Mouse (Mus musculus) erythroid progenitor cell, adult 5-6 weeks (primary cell): ENCODE results near the gene Ncstn. TPM values are rescaled to one million over a fixed set of nuclear protein-coding genes. Genes with fewer than 3 reads are reported as not detected.

Experiments
- ATAC-seq: replicated peaks from 2 replicates; pipeline ENCODE4 v1.8.0; 2016; ENCODE audit warnings: moderate number of reproducible peaks, mild to moderate bottlenecking, moderate TSS enrichment, inconsistent platforms; ENCODE audit not compliant: poor library complexity, low FRiP score, severe bottlenecking
- total RNA-seq, 2 experiments: library from RNA; stranded (forward) in 1 of 2; stranded (reverse) in 1 of 2; fragments of 150-400 nt in 1 of 2; fragments of 186-747, 209-891 nt in 1 of 2; gene quantifications; 2 replicates each; pipeline versions ENCODE4 v1.2.3 to v1.2.4; 2015 to 2017; ENCODE audit warnings: low replicate concordance in 2 of 2

Gene Ncstn
- total RNA-seq, 2 experiments from 2014 or later: 14.7 to 52.0 TPM

DNA sequence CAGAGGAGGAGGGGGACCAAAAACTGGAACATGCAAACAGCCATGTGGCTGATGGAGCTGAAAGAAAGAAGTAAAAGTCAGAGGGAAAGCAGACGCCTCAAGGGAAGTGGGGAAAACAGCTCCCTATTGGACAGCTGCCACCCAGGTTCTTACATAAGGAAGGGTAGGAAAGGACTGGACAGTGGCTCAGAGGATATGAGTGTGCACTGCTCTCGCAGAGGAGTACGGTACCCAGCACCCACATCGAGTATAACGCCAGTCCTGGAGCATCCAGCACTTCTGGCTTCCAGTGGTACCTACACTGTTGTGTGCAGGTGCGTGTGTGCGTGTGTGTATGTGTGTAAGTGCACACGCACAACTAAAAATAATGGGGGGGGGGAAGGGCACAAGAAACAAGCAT is 36.2 kb downstream of the Ncstn start:
- no peak for ATAC-seq

GRCm38 (mm10) chr1:172029914-172030313 is 52.7 kb downstream of the Ncstn start:
- ATAC-seq: no peak

GRCm38 (mm10) chr1:172028394-172029275 is 54.0 kb downstream of the Ncstn start, which contains the start of gene Vangl2:
Gene Vangl2, minus strand, starts transcription at chr1:172028444.
- ATAC-seq: no peak

- no peak for ATAC-seq
Measured at GRCm38 (mm10) chr1:172027809-172028102, 54.8 kb downstream of the Ncstn start.

- ATAC-seq: no peak
Measured at GRCm38 (mm10) chr1:172027010-172027808, 55.4 kb downstream of the Ncstn start.

DNA sequence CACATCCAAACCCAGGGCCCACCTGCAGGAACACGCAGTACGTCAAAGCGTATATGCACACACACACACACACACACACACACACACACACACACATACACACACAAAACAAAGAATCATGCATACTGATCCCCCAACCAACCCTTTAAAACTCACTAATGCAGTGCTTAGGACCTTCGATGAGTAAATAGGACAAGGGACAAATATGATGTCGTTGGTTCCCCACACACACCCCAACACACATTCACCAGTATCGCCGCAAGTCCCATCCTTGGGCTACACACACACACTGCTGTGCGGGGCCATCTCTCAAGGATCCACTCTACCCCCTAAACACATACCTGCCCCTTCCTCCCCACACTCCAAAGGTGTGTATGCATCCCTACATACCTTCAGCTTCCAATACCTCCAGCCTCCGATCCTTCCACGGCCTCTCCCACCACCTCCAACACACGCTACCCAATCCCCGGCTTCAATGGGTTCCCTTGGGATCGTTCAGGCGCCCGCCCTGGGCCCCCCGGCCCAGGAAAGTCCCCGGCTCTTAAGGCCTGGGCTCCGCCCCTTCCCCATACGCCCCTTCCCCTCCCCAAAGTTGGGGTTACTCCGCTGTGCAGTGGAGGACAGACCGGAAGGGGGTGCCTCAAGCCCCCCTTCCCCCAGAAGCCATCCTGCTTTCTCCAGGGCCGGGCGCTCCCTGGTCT is 56.2 kb downstream of the Ncstn start:
- no peak for ATAC-seq

DNA sequence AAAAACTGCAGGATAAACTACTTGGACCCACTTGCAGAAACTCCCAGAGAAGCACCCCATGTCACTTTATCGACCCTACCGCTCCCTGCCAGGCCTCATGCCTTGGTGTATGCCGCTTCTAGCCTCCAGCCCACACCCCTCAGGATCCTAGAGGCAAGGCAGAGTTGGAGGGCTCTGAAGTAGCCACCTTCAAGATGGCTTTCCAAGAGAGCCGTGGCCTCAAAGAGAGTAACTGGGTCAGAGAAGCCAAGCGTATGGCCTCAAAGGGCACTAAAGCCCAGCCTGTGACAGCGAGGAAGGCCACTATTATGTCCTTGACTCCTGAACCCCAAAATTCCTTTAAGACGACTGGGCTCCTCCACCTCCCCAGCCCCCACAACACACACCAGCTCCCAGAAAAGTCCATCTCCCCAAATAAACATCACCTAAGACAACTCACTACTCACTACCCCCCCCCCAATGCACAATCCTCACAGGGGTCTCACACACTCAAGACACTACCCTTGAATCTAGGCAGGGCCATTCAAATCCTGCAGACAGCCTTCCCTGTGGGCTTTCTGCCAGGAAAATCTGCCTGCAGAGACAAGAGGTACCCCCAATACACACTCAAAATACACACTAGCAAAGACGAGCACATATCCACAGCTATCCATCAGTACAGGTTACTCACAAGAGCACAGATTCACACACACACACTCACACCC is 57.2 kb downstream of the Ncstn start:
- ATAC-seq: no peak

DNA sequence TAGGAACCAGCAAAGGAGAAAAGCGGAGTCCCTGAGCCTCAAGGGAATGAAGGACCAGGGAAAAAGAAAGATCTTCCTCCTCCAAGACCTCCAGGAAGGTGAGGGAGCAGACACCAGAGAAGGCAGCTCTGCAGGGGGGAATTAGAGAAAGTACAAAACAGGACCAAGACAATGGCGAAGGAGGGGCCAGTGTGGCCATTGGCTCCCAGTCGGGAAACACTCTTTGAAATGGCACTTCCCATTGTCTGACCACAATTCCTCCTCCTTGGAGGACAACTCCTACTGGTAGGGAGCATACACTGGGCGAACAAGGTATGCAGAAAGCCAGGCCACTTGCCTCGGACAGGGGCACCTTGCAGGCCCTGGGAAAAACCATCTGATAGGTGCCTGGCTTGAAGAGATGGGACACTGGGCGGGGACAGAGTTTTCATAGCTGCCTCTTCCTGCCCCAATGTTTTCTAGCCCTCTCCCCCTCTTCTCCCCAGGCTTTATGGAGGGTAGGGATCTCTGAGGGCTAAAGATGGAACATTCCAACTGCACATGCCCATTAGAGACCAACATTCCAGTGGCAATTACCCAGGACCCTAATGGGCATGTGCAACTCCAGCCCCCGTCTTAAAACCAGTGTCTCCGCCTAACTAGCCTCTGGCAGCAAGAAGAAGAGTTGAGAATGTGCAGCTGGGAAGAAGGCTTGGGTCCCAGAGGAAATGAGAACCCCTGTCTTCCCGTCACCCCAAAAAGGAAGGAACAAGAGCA is 58.3 kb downstream of the Ncstn start:
- ATAC-seq: no peak

DNA sequence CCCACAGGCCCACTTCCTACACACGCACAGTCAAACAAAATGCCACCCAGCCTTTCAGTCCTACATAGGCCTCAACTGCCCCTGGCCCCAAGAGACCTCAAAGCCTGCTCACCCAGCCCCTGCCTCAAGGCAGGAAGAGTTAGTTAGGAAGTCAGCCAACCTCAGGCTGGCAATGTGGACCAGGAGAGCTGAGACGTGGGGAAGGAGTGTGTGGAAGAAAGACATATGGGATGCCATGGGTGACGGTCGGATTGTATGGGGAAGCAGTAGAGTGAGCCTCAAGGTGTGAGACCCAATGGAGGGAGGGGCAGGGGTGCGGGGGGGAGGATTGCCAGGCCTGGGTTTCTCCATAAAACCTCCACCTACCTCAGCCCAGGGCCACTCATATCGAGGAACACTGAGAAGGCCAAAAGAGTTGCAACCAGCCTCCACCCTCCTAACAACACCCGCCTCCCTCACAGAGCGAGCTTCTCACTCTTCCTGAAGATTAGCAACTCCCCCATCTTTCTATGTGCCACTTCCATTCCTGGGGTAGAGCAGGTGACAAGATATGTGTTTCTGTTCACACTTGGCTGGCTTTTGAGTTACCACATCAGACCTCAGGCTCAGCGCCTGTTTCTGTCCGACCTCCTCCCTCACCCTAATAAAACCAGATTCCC is 62.6 kb downstream of the Ncstn start:
- no peak for ATAC-seq

DNA sequence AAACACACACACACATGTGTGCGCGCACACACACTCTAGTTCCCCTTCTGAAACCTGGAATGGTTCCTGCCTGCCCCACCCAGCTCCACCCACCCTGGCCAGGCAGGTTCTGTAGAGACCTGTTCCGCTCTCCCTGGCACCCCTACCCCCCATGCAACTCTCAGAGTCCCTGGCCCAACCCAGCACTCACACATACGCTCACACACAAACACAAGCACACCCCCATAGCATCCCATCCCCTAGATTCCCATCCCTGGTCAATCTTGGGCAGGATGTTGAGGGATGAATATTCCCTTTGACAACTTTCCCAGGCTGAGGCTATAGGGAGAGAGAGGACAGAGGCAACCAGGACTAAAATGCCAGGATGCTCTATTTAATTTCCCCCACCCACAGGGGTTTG is 63.3 kb downstream of the Ncstn start:
- ATAC-seq: no peak

- no peak for ATAC-seq
Measured at GRCm38 (mm10) chr1:172018336-172019311, 64.0 kb downstream of the Ncstn start.

- ATAC-seq: no peak
Measured at GRCm38 (mm10) chr1:172017517-172018070, 65.0 kb downstream of the Ncstn start.

- no peak for ATAC-seq
Measured at GRCm38 (mm10) chr1:172016660-172017516, 65.7 kb downstream of the Ncstn start.

- ATAC-seq: no peak
Measured at GRCm38 (mm10) chr1:172016031-172016430, 66.6 kb downstream of the Ncstn start.
